Mouse (Mus musculus): ENCODE results near the gene Clcn2.
A peak's percentile ranks its signal among the peaks of the same experiment; 100 is the strongest.
"Not testable (repeated sequence)": the region's sequence is repeated elsewhere in the genome, so short reads cannot be mapped to it uniquely, and the experiment has no call there.

The Clcn2 gene

GRCm38 (mm10) chr16:20701316-20701715, 16.2 kb downstream of the Clcn2 start:
- no peak for DNase-seq (ENCODE audit: low spot score)

- DNase-seq (ENCODE audit: low spot score), result no peak
These were observed 17.5 kb downstream of the Clcn2 start for GRCm38 (mm10) chr16:20700036-20700435.

- no peak for DNase-seq (ENCODE audit: low spot score)
These were observed 18.3 kb downstream of the Clcn2 start for GRCm38 (mm10) chr16:20699266-20699665.

- peak; percentile 76 for DNase-seq (ENCODE audit: low spot score)
These were observed 21.8 kb downstream of the Clcn2 start for GRCm38 (mm10) chr16:20695622-20696323.

GRCm38 (mm10) chr16:20694781-20695180, 22.8 kb downstream of the Clcn2 start:
- no peak for DNase-seq (ENCODE audit: low spot score)

GRCm38 (mm10) chr16:20693111-20693701, 24.3 kb downstream of the Clcn2 start, which contains the start of gene Fam131a:
Fam131a (plus strand) TSS chr16:20693241.
- peak; percentile 67 for DNase-seq (ENCODE audit: low spot score)

GRCm38 (mm10) chr16:20692241-20692965, 25.1 kb downstream of the Clcn2 start:
- no peak for DNase-seq (ENCODE audit: low spot score)

GRCm38 (mm10) chr16:20691617-20692016, 25.9 kb downstream of the Clcn2 start:
- no peak for DNase-seq (ENCODE audit: low spot score)

- DNase-seq (ENCODE audit: low spot score), result no peak
These were observed 26.8 kb downstream of the Clcn2 start for GRCm38 (mm10) chr16:20690774-20691173.

- DNase-seq (ENCODE audit: low spot score), result no peak
These were observed 39.4 kb downstream of the Clcn2 start for GRCm38 (mm10) chr16:20677974-20678675.

GRCm38 (mm10) chr16:20677380-20677779, 40.2 kb downstream of the Clcn2 start:
- no peak for DNase-seq (ENCODE audit: low spot score)

- DNase-seq (ENCODE audit: low spot score), result no peak
These were observed 40.8 kb downstream of the Clcn2 start for GRCm38 (mm10) chr16:20676702-20677101.

GRCm38 (mm10) chr16:20675213-20675612, 42.3 kb downstream of the Clcn2 start:
- no peak for DNase-seq (ENCODE audit: low spot score)

- DNase-seq (ENCODE audit: low spot score), result no peak
These were observed 43.7 kb downstream of the Clcn2 start for GRCm38 (mm10) chr16:20673706-20674303.

- no peak for DNase-seq (ENCODE audit: low spot score)
These were observed 44.4 kb downstream of the Clcn2 start for GRCm38 (mm10) chr16:20672965-20673705.

- peak; percentile 83 for DNase-seq (ENCODE audit: low spot score)
These were observed 45.0 kb downstream of the Clcn2 start for GRCm38 (mm10) chr16:20672500-20672902.

- DNase-seq (ENCODE audit: low spot score), result no peak
These were observed 45.7 kb downstream of the Clcn2 start for GRCm38 (mm10) chr16:20671886-20672285.

GRCm38 (mm10) chr16:20670291-20670690, 47.3 kb downstream of the Clcn2 start:
- no peak for DNase-seq (ENCODE audit: low spot score)

GRCm38 (mm10) chr16:20668013-20668412, 49.5 kb downstream of the Clcn2 start, which contains the start of gene Eif4g1:
Eif4g1 (plus strand) TSS chr16:20668313.
- not testable (repeated sequence) for DNase-seq (ENCODE audit: low spot score)

GRCm38 (mm10) chr16:20657661-20658060, 59.9 kb downstream of the Clcn2 start:
- no peak for DNase-seq (ENCODE audit: low spot score)

- DNase-seq (ENCODE audit: low spot score), result no peak
These were observed 64.2 kb downstream of the Clcn2 start for GRCm38 (mm10) chr16:20653315-20653714.

Data from ovary, postnatal 10 days (tissue).